Mouse (Mus musculus) liver, embryonic 14.5 days (tissue): ENCODE results near the gene Il27. TPM values are rescaled to one million over a fixed set of nuclear protein-coding genes. Genes with fewer than 3 reads are reported as not detected.
A peak's percentile ranks its signal among the peaks of the same experiment; 100 is the strongest.

ENCODE experiments used
- ATAC-seq: fragments of 200-750 bp; cut with Nextera tagmentation; 2 replicates; pipeline ENCODE4 v1.8.0; 2017; ENCODE audit warnings: moderate number of reproducible peaks, mild to moderate bottlenecking, moderate library complexity; ENCODE audit not compliant: insufficient read depth
- DNase-seq, 3 experiments: peaks; one replicate each; pipeline ENCODE4 v3.0.0-alpha.2; 2012 to 2013; ENCODE audit warnings: low read depth in 3 of 3, low spot score in 3 of 3
- H3K27ac ChIP-seq: fragments of 300-500 bp; sonication (generic); 2 replicates; pipeline ENCODE4 v1.5.1; 2014; ENCODE audit warnings: moderate library complexity, mild to moderate bottlenecking, control low read depth, inconsistent platforms
- H3K27me3 ChIP-seq: fragments of 300-500 bp; sonication (generic); 2 replicates; pipeline ENCODE4 v1.6.1; 2014; ENCODE audit warnings: mild to moderate bottlenecking, low read length, moderate library complexity; ENCODE audit not compliant: control insufficient read depth, insufficient read depth
- H3K36me3 ChIP-seq: fragments of 300-500 bp; sonication (generic); replicated peaks from 2 replicates; pipeline ENCODE4 v1.6.1; 2014; ENCODE audit warnings: low read depth; ENCODE audit not compliant: control insufficient read depth, insufficient read depth
- H3K4me1 ChIP-seq, 2 experiments: fragments of 200-500 bp in 1 of 2; fragments of 300-500 bp in 1 of 2; sonication (generic) in 1 of 2; replicated peaks; 2 replicates each; pipeline ENCODE4 v1.6.1; 2012 to 2014; ENCODE audit warnings: antibody characterized with exemption in 1 of 2, inconsistent platforms in 1 of 2, low read length in 1 of 2; ENCODE audit not compliant: control insufficient read depth in 2 of 2, insufficient read depth in 2 of 2
- H3K4me2 ChIP-seq: fragments of 300-500 bp; sonication (generic); 2 replicates; pipeline ENCODE4 v1.6.1; 2014; ENCODE audit warnings: low read depth, mild to moderate bottlenecking, control low read depth, moderate library complexity
- H3K4me3 ChIP-seq, 2 experiments: fragments of 200-500 bp in 1 of 2; fragments of 300-500 bp in 1 of 2; sonication (generic) in 1 of 2; 2 replicates each; pipeline ENCODE4 v1.5.1; 2012 to 2014; ENCODE audit warnings: low read depth in 2 of 2, low read length in 2 of 2, mild to moderate bottlenecking in 2 of 2, control low read depth in 1 of 2, inconsistent platforms in 1 of 2, moderate library complexity in 1 of 2; ENCODE audit not compliant: insufficient read depth in 1 of 2
- H3K9ac ChIP-seq: fragments of 300-500 bp; sonication (generic); replicated peaks from 2 replicates; pipeline ENCODE4 v1.6.1; 2014; ENCODE audit warnings: mild to moderate bottlenecking, control low read depth, moderate library complexity
- H3K9me3 ChIP-seq: fragments of 300-500 bp; sonication (generic); 2 replicates; pipeline ENCODE4 v1.6.1; 2016; ENCODE audit warnings: low read length, mixed read lengths; ENCODE audit not compliant: control insufficient read depth
- CTCF ChIP-seq: IDR thresholded peaks from 2 replicates; pipeline ENCODE4 v1.5.1; 2016; ENCODE audit warnings: antibody characterized with exemption, low read depth, control low read depth
- EP300 ChIP-seq: IDR thresholded peaks from 2 replicates; pipeline ENCODE4 v1.6.1; 2016; ENCODE audit warnings: antibody characterized with exemption, low read depth
- WGBS: fragments of 180-500 bp; shearing (Covaris S2); extraction: QIAGEN DNeasy Blood & Tissue Kit; methylation state at CpG from one replicate; pipeline ENCODE4 v1.1.7; 2014; ENCODE audit not compliant: insufficient replicate concordance; 5-methylcytosine and 5-hydroxymethylcytosine counted together
- polyA plus RNA-seq, 2 experiments: library from polyadenylated mRNA; depleted of rRNA in 1 of 2; stranded (reverse) in 1 of 2; unstranded in 1 of 2; fragments of >200 nt; fragmentation: Nextera tagmentation in 1 of 2; extraction: Ambion mirVana in 1 of 2; gene quantifications; 2 replicates each; pipeline versions ENCODE4 v1.2.1 to v1.2.3; 2012 to 2014

Il27 gene
- polyA plus RNA-seq, 2 experiments: 0.07 TPM; not detected in 1

DNA sequence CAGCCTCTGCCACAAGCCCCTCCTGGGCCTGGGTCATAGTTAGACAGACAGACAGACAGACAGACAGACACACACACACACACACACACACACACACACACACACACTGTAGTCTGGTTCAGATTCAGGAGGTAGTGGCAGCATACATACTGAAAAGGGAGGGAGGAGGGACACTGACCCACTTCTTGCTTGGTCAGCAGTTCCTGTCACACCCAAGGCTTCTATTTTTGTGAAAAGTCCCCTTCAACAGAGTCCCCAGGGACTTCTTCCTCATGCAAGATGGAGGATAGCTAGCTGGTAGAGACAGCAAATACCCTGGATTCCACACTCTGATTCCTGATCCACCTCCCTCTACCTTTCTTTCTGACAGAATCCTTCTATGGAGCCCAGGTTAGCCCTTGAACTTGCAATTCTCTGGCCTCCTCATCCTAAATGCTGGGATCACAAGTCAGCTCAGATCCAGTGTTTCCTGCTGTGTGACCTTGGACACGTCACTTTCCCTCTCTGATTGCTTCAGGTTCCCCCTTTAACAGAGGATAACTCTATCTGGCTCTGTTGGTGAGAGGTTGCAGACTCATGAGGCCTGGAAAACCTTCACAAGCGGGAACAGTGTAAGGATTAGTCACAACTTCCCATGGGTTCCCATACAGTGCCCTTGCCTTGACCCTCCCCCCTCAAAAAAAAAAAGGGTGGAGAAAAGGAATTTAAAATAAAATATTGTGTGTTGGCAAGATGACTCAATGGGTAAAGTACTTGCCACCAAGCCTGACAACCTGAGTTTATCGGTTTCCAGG is 31.3 kb upstream of the Il27 start:
- Histone ChIP-seq H3K27me3 (no peaks in the 10 kb centered on the region), H3K4me3 (no peak overlapping the region), H3K27ac (no peak overlapping the region), H3K36me3 (no peaks in the 10 kb centered on the region), H3K9ac (no peak overlapping the region), H3K4me2 (peak overlapping the region; percentile 37; the same call in 1 of the 2 replicates), H3K9me3 (no peaks in the 10 kb centered on the region), H3K4me1 (peaks cover 18 to 36% of the 10 kb centered on the region in 2 experiments)
- no peak for DNase-seq
- TF ChIP-seq EP300 (no peak), CTCF (no peak)
- no peak for ATAC-seq
- 67% methylated on average over 3 of the region's 3 CpGs for WGBS

DNA sequence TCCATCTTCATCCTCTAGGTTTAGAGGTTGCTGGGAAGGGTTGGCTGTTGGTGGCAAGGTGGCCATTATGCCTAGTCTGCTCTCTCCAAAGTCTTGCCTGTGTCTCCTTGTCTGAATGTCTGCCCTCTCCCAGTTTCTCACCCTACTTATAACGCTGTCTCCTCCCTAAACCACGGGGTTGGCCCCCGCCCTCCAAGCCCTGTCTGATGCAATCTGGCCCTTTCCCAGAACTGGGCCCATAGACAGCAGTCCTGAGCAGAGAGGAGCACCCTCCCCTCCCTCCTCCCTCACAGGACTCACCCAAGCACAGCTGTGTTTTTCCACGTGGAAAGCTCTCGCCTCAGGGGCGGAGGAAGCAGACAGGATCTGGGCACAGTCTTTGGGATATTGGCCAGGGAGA is 30.6 kb upstream of the Il27 start:
- WGBS: 13% methylated on average over 6 of the region's 6 CpGs
- DNase-seq (peak in 2 of 3 experiments; percentile 28 to 52), ATAC-seq (peak; percentile 68; the same call in 1 of the 2 replicates)
- Histone ChIP-seq H3K27me3 (no peaks in the 10 kb centered on the region), H3K9ac (no peak overlapping the region; the same call in 1 of the 2 replicates), H3K4me1 (peaks cover 18 to 36% of the 10 kb centered on the region in 2 experiments), H3K9me3 (no peaks in the 10 kb centered on the region), H3K4me2 (peak overlapping the region; percentile 37), H3K4me3 (no peak overlapping the region; a peak in 1 of 4 replicates), H3K36me3 (no peaks in the 10 kb centered on the region), H3K27ac (no peak overlapping the region)
- no peak for TF ChIP-seq EP300
- TF ChIP-seq CTCF: no peak

- H3K4me3 ChIP-seq: no peak overlapping the region
- DNase-seq (no peak), ATAC-seq (no peak)
- no peaks in the 10 kb centered on the region for H3K36me3 ChIP-seq
- no peak overlapping the region for H3K27ac ChIP-seq
- TF ChIP-seq EP300 (no peak), CTCF (no peak)
- peaks cover 18 to 36% of the 10 kb centered on the region in 2 experiments for H3K4me1 ChIP-seq
- H3K9ac ChIP-seq: no peak overlapping the region
- peak overlapping the region; percentile 37; the same call in 1 of the 2 replicates for H3K4me2 ChIP-seq
- H3K27me3 ChIP-seq: no peaks in the 10 kb centered on the region
- WGBS: 78% methylated on average over 16 of the region's 16 CpGs
- H3K9me3 ChIP-seq: no peaks in the 10 kb centered on the region
Observed at GRCm38 (mm10) chr7:126624774-126625173, 30.0 kb upstream of the Il27 start.

DNA sequence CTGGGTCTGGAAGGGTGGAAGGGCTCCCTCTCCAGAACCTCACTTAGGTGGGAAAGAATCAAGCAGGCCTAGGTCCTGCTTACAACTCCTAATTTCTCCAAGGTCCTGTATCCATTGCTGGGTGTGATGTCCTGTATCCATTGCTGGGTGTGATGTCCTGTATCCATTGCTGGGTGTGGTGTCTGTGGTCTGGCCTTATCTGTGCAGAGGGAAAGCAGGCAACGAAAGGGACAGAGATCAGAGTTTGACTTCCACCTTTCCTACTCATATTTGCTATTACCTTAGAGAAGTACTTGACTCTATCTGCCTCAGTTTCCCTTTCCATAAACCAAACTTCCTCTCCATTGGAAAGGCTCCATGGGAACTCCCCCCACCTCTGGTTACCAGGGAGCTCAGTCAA is 28.6 kb upstream of the Il27 start:
- 14% methylated on average over 1 of the region's 1 CpGs for WGBS
- Histone ChIP-seq H3K36me3 (no peaks in the 10 kb centered on the region), H3K9ac (no peak overlapping the region; the same call in 1 of the 2 replicates), H3K4me1 (peaks cover 18 to 34% of the 10 kb centered on the region in 2 experiments), H3K4me2 (no peak overlapping the region), H3K27ac (no peak overlapping the region), H3K4me3 (no peak overlapping the region), H3K27me3 (no peaks in the 10 kb centered on the region), H3K9me3 (no peaks in the 10 kb centered on the region)
- DNase-seq (no peak), ATAC-seq (no peak)
- TF ChIP-seq CTCF (no peak), EP300 (no peak)

- 41% methylated on average over 9 of the region's 9 CpGs for WGBS
- peak overlapping the region; percentile 31 for H3K4me2 ChIP-seq
- no peak overlapping the region for H3K4me3 ChIP-seq
- DNase-seq: peak; percentile 26 to 32 (median 27)
- H3K4me1 ChIP-seq: peaks cover 18 to 34% of the 10 kb centered on the region in 2 experiments
- H3K36me3 ChIP-seq: no peaks in the 10 kb centered on the region
- no peaks in the 10 kb centered on the region for H3K9me3 ChIP-seq
- H3K27ac ChIP-seq: no peak overlapping the region
- ATAC-seq: peak; percentile 75
- H3K27me3 ChIP-seq: no peaks in the 10 kb centered on the region
- 0 out of 2 replicates have a peak overlapping the region, but pooled peaks have one; percentile 27 for H3K9ac ChIP-seq
- TF ChIP-seq CTCF (no peak), EP300 (0 out of 2 replicates have a peak, but pooled peaks have one; percentile 16)
Observed at GRCm38 (mm10) chr7:126621452-126622359, 27.0 kb upstream of the Il27 start.
